Mouse (Mus musculus): ENCODE data around the gene Rassf5.

- no peak for TF ChIP-seq POLR2A (IDR thresholded peaks at IDR 0.05; ENCODE audit: insufficient read length, low read depth)
- TF ChIP-seq TCF12 (IDR thresholded peaks at IDR 0.05; ENCODE audit: insufficient read depth, poor library complexity, severe bottlenecking): no peak
- TF ChIP-seq POLR2AphosphoS2 (IDR thresholded peaks at IDR 0.05; ENCODE audit: insufficient read length, low read depth): no peak
- no peak for TF ChIP-seq E2F4 (IDR thresholded peaks at IDR 0.05; ENCODE audit: insufficient read depth)
- TF ChIP-seq MAX (IDR thresholded peaks at IDR 0.05; ENCODE audit: low read depth): no peak
- TF ChIP-seq USF1 (IDR thresholded peaks at IDR 0.05; ENCODE audit: low read depth): no peak
- no peak for TF ChIP-seq SRF (IDR thresholded peaks at IDR 0.05; ENCODE audit: control insufficient read depth, insufficient read length, low read depth)
Measured at GRCm38 (mm10) chr1:131175189-131175588, 69.9 kb downstream of the Rassf5 start.
